ENCODE assay signal across 8 mouse cellular contexts in genomic region chr17:83335183-83335584, GRCm38 (mm10). TPM values are rescaled to one million over a fixed set of nuclear protein-coding genes. Genes with fewer than 3 reads are reported as not detected.
DNase-seq lines count a peak whose midpoint lies in the region; ATAC-seq and TF ChIP-seq lines count a peak whose summit lies in the region.

No protein-coding gene starts in this region.

- no peaks in the 10 kb centered on the region for H3K36me3 ChIP-seq in heart, embryonic 11.5 days (ENCODE audit: control insufficient read depth, insufficient read depth, low read length)
- no peaks in the 10 kb centered on the region for H3K36me3 ChIP-seq in thymus, adult 2 months (ENCODE audit: control insufficient read depth, insufficient read depth, low read length)
- H3K36me3 ChIP-seq in liver, embryonic 14.5 days (replicated peaks; ENCODE audit: control insufficient read depth, insufficient read depth, low read depth): no peaks in the 10 kb centered on the region

- TF ChIP-seq POLR2A in thymus, adult 2 months (IDR thresholded peaks at IDR 0.05; ENCODE audit: control insufficient read depth, extremely low read depth, insufficient read depth, low read length, poor library complexity): no peak

- H3K27ac ChIP-seq in heart, embryonic 11.5 days (ENCODE audit: low read depth, low read length): no peak overlapping the region
- H3K27ac ChIP-seq in thymus, adult 2 months (ENCODE audit: control insufficient read depth, insufficient read depth, low read length): no peak overlapping the region
- H3K27ac ChIP-seq in liver, embryonic 14.5 days: no peak overlapping the region

- TF ChIP-seq CTCF in thymus, adult 2 months (IDR thresholded peaks at IDR 0.05; ENCODE audit: borderline replicate concordance, control insufficient read depth, extremely low read depth, insufficient read depth, low read length, poor library complexity): no peak
- no peak for TF ChIP-seq CTCF in liver, embryonic 14.5 days (IDR thresholded peaks at IDR 0.05; ENCODE audit: low read depth)

- no peak for TF ChIP-seq EP300 in liver, embryonic 14.5 days (IDR thresholded peaks at IDR 0.05; ENCODE audit: low read depth)

- intact Hi-C loops in heart, postnatal 10 days (cut with DNase I): no loop called here

- no peaks in the 10 kb centered on the region for H3K27me3 ChIP-seq in heart, embryonic 11.5 days (ENCODE audit: control insufficient read depth, insufficient read depth, low read length)
- H3K27me3 ChIP-seq in thymus, adult 2 months (ENCODE audit: control insufficient read depth, insufficient read depth, low read length): no peaks in the 10 kb centered on the region
- H3K27me3 ChIP-seq in liver, embryonic 14.5 days (ENCODE audit: control insufficient read depth, insufficient read depth, low read length): no peaks in the 10 kb centered on the region

- H3K4me3 ChIP-seq in heart, embryonic 11.5 days (ENCODE audit: low read depth, low read length): no peak overlapping the region
- H3K4me3 ChIP-seq in thymus, adult 2 months (ENCODE audit: control insufficient read depth, insufficient read depth, low read length): no peak overlapping the region
- H3K4me3 ChIP-seq in liver, embryonic 14.5 days (ENCODE audit: insufficient read depth in 1 of 2, low read depth in 2 of 2, low read length in 2 of 2): peak overlapping the region; percentile 30 to 59; a peak in 3 of 4 replicates

- ATAC-seq in heart, embryonic 11.5 days (replicated peaks; ENCODE audit: insufficient number of reproducible peaks, low FRiP score, low TSS enrichment): no peak
- ATAC-seq in liver, embryonic 14.5 days (ENCODE audit: insufficient read depth): no peak

- H3K4me1 ChIP-seq in heart, embryonic 11.5 days (ENCODE audit: control insufficient read depth, insufficient read depth, low read length): peaks cover 6% of the 10 kb centered on the region; the same call in 1 of the 2 replicates
- no peaks in the 10 kb centered on the region for H3K4me1 ChIP-seq in thymus, adult 2 months (replicated peaks; ENCODE audit: control insufficient read depth, insufficient read depth, low read length)
- peaks cover 0 to 7% of the 10 kb centered on the region in 2 experiments; a peak in 2 of 4 replicates for H3K4me1 ChIP-seq in liver, embryonic 14.5 days (replicated peaks; ENCODE audit: control insufficient read depth in 2 of 2, insufficient read depth in 2 of 2, low read length in 1 of 2)

- H3K9ac ChIP-seq in heart, embryonic 11.5 days (ENCODE audit: low read depth, low read length): no peak overlapping the region
- H3K9ac ChIP-seq in liver, embryonic 14.5 days (replicated peaks): no peak overlapping the region

- DNase-seq in heart, postnatal 10 days: no peak
- peak; percentile 40 for DNase-seq in thymus, postnatal 0 days (ENCODE audit: low spot score)
- DNase-seq in thymus, adult 2 months: no peak
- DNase-seq in liver, embryonic 14.5 days (ENCODE audit: low read depth in 3 of 3, low spot score in 3 of 3): no peak
- DNase-seq in right cerebral cortex, postnatal 14 days: no peak
- no peak for DNase-seq in Muller cell, postnatal 12 days (ENCODE audit: inconsistent ontology term)
- no peak for DNase-seq in spleen, postnatal 14 days (ENCODE audit: low spot score in 2 of 2)

- WGBS in heart, embryonic 11.5 days (ENCODE audit: insufficient replicate concordance): 32% methylated on average over 13 of the region's 13 CpGs
- WGBS in thymus, adult 2 months: 66% methylated on average over 13 of the region's 13 CpGs
- 27% methylated on average over 13 of the region's 13 CpGs for WGBS in liver, embryonic 14.5 days (ENCODE audit: insufficient replicate concordance)

- H3K9me3 ChIP-seq in heart, embryonic 11.5 days (replicated peaks; ENCODE audit: control insufficient read depth, low read length): no peaks in the 10 kb centered on the region
- no peaks in the 10 kb centered on the region for H3K9me3 ChIP-seq in liver, embryonic 14.5 days (ENCODE audit: control insufficient read depth, low read length)

- peak overlapping the region; percentile 48 for H3K4me2 ChIP-seq in heart, embryonic 11.5 days
- H3K4me2 ChIP-seq in liver, embryonic 14.5 days (ENCODE audit: low read depth): peak overlapping the region; percentile 54

RNA-seq across cellular contexts. Expression of gene Eml4, which starts 15.5 kb away (rescaled TPM):
- polyA plus RNA-seq in heart, embryonic 11.5 days (2014; fragmentation: Nextera tagmentation; extraction: Ambion mirVana): 24.4 and 35.0 TPM in 2 replicates
- total RNA-seq in heart, postnatal 10 days (2021): 10 to 100 TPM; 10.5 to 12.9 TPM
- polyA plus RNA-seq in thymus, postnatal 0 days (2015; fragmentation: Nextera tagmentation; extraction: Ambion mirVana): 16.5 and 20.6 TPM in 2 replicates
- polyA plus RNA-seq in thymus, adult 2 months (2012; rRNA removed): 13.0 and 14.6 TPM in 2 replicates
- polyA plus RNA-seq in liver, embryonic 14.5 days (2012; rRNA removed): 4.0 and 5.0 TPM in 2 replicates
- polyA plus RNA-seq in liver, embryonic 14.5 days (2014; fragmentation: Nextera tagmentation; extraction: Ambion mirVana): 4.8 and 4.9 TPM in 2 replicates

Comparison
In these comparisons a context has a peak if more than half of its experiments do, and no peak if none do; other contexts are left out.
1. H3K4me3 ChIP-seq: peak in liver, embryonic 14.5 days (2 of 2); none in heart, embryonic 11.5 days (single experiment) and thymus, adult 2 months (single experiment).